Mouse (Mus musculus) neural tube, embryonic 10.5 days (tissue): ENCODE measurements around the gene Olfr453.
A peak's percentile ranks its signal among the peaks of the same experiment; 100 is the strongest.

Experiments used
- DNase-seq: peaks from one replicate; pipeline ENCODE4 v3.0.0-alpha.2; 2017; ENCODE audit warnings: low spot score; ENCODE audit errors: extremely low spot score

The Olfr453 gene

DNA sequence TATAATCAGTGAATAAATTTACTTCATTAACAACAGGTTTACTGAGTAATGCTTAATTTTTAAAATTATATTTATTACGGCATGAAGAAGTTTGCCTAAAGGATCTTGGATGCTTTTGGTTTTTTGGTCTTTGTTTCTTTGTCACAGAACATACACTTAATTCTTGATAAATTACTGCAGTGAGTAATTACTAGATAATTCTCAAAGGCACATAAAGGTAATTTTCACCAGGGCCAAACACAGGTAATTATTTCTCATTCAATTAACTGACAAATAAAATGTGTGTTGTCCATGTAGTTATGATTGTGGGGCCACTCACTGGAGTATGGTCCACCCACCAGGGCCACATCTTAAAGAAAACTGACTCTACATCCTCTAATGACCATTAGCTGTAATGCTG is at the start of gene Olfr453:
Olfr453 (plus strand) TSS at position 301 of the 400 bp plus-strand sequence.
- no peak for DNase-seq

GRCm38 (mm10) chr6:42689761-42690160 is 49.4 kb upstream of the Olfr453 start:
- DNase-seq = no peak

- DNase-seq = peak; percentile 82
Observed at GRCm38 (mm10) chr6:42692154-42692516, 47.0 kb upstream of the Olfr453 start.

GRCm38 (mm10) chr6:42692517-42693190 is 46.5 kb upstream of the Olfr453 start:
- DNase-seq = peak; percentile 85

GRCm38 (mm10) chr6:42709291-42710211 is 29.6 kb upstream of the Olfr453 start, which contains the start of gene Tcaf1:
Gene Tcaf1, minus strand, starts transcription at chr6:42710088.
- peak; percentile 78 for DNase-seq

DNA sequence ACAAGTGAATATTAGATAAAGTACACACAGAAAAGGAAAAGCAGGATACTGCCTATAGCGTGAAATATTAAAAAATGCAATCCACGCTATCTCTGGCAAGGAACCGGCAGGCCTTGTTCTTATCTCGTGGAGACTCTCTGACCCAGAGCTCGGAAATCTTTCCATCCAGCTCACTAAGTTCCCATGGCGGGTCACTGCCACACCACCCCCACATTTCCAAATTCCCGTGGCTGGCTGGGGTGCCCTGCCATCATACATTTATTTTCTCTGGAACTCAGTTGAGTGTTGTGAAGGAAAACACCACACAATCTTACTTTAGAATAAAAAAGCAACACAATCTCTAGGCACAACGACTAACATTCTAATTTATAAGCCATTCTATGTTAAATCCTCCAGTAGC is 24.5 kb upstream of the Olfr453 start:
- DNase-seq = no peak

DNA sequence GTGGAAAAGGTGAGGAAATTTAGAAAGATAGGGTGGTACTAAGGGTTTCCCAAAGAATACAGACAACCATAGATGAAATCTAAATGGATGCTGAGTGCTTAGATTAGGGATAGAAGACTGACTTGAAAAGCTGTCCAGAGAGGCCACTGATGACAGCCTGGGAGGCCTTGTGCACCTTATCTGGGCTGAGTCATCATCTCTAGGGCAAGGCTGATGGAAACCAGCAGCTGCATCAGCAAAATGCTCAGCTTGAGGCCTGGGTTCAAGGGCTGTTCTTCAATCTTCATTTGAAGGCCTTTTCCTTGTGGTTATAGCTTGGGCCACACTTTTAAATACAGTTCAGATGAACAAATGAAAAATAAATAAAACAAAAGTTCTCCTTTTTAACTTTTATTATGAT is 21.2 kb upstream of the Olfr453 start:
- DNase-seq = no peak

DNA sequence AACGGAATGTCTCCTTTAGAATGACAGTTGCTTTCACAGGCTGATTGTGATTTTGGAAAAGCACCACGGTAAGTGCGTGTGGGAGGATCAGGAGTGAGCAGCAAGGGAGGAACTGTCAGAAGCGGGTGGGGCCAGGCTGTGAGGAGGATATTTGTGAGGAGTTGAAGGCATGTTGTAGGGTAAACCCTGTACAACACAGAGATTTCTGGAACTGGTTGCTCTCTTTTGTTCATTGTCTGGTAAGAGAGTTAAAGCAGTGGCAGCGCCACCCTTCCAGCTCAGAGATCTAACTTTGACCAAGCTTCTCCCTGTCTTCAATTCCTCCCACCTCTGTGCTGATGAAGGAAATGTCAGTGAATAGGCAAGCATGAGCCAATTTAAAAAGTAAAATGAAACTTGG is 3.1 kb downstream of the Olfr453 start:
- DNase-seq = no peak

DNA sequence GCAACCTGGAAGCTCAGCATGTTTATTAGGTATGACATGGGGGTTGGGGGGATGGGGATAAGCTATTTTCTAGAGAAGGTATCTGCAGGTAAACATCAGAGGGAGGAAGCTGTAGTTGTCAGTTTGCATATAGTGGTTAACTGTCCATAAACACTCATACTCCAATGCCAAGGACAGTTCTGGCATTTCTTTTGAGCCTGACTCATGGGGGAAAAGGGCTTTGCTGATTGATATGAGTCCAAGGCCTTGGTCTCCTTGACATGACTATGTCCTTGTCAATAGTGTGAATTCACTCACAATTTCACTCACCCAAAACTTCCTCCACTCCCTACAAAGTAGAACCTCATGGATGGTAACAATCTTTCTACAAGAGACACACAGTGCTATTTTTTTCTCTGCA is 8.7 kb downstream of the Olfr453 start:
- DNase-seq = no peak

- DNase-seq = no peak
Observed at GRCm38 (mm10) chr6:42756104-42756503, 16.9 kb downstream of the Olfr453 start, which contains the start of gene Olfr38. Gene Olfr38, plus strand, starts transcription at chr6:42756404.

GRCm38 (mm10) chr6:42777066-42777465 is 37.9 kb downstream of the Olfr453 start:
- DNase-seq = no peak

DNA sequence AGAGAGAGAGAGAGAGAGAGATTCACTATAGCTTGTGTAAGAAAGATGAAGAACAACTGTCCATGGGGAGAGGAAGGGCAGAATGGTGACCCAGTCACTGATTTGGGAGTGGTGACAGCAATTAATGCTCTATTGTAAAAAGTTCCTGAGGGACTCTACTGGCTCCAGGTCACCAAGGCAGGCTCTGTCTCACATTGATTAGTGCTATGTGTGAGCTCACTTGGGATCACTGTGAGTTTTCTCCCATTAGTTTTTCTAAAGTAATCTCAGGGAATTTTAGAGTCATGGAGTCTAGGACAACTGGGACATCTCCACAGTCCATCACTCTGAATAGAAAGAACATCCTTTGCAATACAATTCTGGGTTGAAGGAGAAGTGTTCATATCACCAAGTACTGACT is 45.6 kb downstream of the Olfr453 start, which contains the start of gene Olfr452:
Olfr452 (plus strand) TSS at position 301 of the 400 bp plus-strand sequence.
- no peak for DNase-seq

GRCm38 (mm10) chr6:42790247-42790948 is 51.2 kb downstream of the Olfr453 start:
- no peak for DNase-seq

DNA sequence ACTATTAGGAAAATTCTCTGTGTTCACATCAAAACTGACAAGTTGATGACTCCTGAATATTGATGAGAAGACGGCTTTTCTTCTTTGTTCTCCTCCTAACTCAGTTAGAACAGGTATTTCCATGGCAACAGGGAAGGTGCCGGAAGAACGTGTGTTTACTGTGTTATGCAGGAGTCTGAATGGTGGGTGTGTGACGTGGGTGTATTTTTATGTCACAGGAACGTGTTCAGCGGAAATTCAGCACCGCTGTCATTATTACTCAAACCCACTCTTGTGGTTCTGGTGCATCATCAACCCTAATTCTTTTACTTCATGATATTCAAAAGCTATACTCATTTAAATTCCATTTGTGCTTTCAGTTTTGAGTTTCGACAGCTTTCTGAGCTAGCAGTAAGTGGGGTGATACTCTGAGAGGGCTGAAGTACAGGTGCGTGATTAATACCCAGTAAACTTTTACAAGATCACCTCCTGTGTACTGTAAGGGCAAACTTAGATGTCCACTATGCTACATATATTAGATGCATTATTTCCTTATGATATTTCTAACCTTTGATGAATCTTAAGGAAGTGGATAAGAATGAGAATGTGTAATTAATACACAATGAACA is 51.9 kb downstream of the Olfr453 start:
- no peak for DNase-seq

GRCm38 (mm10) chr6:42794982-42795381 is 55.8 kb downstream of the Olfr453 start:
- no peak for DNase-seq
